Mouse (Mus musculus) hindbrain, embryonic 12.5 days (tissue): ENCODE data around the gene Pdzd2. TPM values are rescaled to one million over a fixed set of nuclear protein-coding genes. Genes with fewer than 3 reads are reported as not detected.

ENCODE experiments used
- ATAC-seq: fragments of 200-750 bp; cut with Nextera tagmentation; 2 replicates; pipeline ENCODE4 v1.8.0; 2017; ENCODE audit warnings: moderate TSS enrichment; ENCODE audit not compliant: low FRiP score
- H3K27ac ChIP-seq: fragments of 300-500 bp; sonication (generic); 2 replicates; pipeline ENCODE4 v1.5.1; 2016; ENCODE audit warnings: mild to moderate bottlenecking
- H3K27me3 ChIP-seq: fragments of 300-500 bp; sonication (generic); 2 replicates; pipeline ENCODE4 v1.6.1; 2016; ENCODE audit warnings: mild to moderate bottlenecking
- H3K36me3 ChIP-seq: fragments of 300-500 bp; sonication (generic); 2 replicates; pipeline ENCODE4 v1.6.1; 2016; ENCODE audit warnings: mild to moderate bottlenecking
- H3K4me1 ChIP-seq: fragments of 300-500 bp; sonication (generic); 2 replicates; pipeline ENCODE4 v1.6.1; 2016
- H3K4me2 ChIP-seq: fragments of 300-500 bp; sonication (generic); replicated peaks from 2 replicates; pipeline ENCODE4 v1.6.1; 2016; ENCODE audit warnings: mild to moderate bottlenecking
- H3K4me3 ChIP-seq: fragments of 300-500 bp; sonication (generic); 2 replicates; pipeline ENCODE4 v1.5.1; 2016; ENCODE audit warnings: mild to moderate bottlenecking
- H3K9ac ChIP-seq: fragments of 300-500 bp; sonication (generic); 2 replicates; pipeline ENCODE4 v1.6.1; 2016; ENCODE audit warnings: mild to moderate bottlenecking, moderate library complexity
- H3K9me3 ChIP-seq: fragments of 300-500 bp; sonication (generic); replicated peaks from 2 replicates; pipeline ENCODE4 v1.6.1; 2016; ENCODE audit warnings: mild to moderate bottlenecking
- WGBS: fragments of 180-500 bp; shearing (Covaris S2); methylation state at CpG from one replicate; pipeline ENCODE4 v1.1.7; 2016; 5-methylcytosine and 5-hydroxymethylcytosine counted together
- polyA plus RNA-seq: library from polyadenylated mRNA; unstranded; fragments of >200 nt; fragmentation: Nextera tagmentation; extraction: Ambion mirVana; gene quantifications from 2 replicates; pipeline ENCODE4 v1.2.1, GENCODE M21; 2016

Pdzd2 gene
- polyA plus RNA-seq, 1 experiment from 2014 or later: 8.7 TPM

GRCm38 (mm10) chr15:12427818-12428217 lies 311.9 kb downstream of the Pdzd2 start:
- Histone ChIP-seq H3K4me3 (no peak overlapping the region), H3K9ac (no peak overlapping the region), H3K27me3 (no peaks in the 10 kb centered on the region), H3K9me3 (no peaks in the 10 kb centered on the region), H3K4me2 (no peak overlapping the region), H3K27ac (no peak overlapping the region), H3K36me3 (no peaks in the 10 kb centered on the region), H3K4me1 (peaks cover 10% of the 10 kb centered on the region; the same call in 1 of the 2 replicates)
- ATAC-seq: no peak
- 73% methylated on average over 6 of the region's 6 CpGs for WGBS

- no peak overlapping the region for H3K4me3 ChIP-seq
- H3K9me3 ChIP-seq: no peaks in the 10 kb centered on the region
- no peaks in the 10 kb centered on the region for H3K27me3 ChIP-seq
- no peak overlapping the region for H3K4me2 ChIP-seq
- peaks cover 10% of the 10 kb centered on the region; the same call in 1 of the 2 replicates for H3K4me1 ChIP-seq
- ATAC-seq: no peak
- no peak overlapping the region for H3K9ac ChIP-seq
- H3K27ac ChIP-seq: no peak overlapping the region
- 86% methylated on average over 6 of the region's 6 CpGs for WGBS
- no peaks in the 10 kb centered on the region for H3K36me3 ChIP-seq
Measured at GRCm38 (mm10) chr15:12426342-12426741, 313.4 kb downstream of the Pdzd2 start.

- H3K4me1 ChIP-seq: peaks cover 7% of the 10 kb centered on the region; the same call in 1 of the 2 replicates
- H3K36me3 ChIP-seq: no peaks in the 10 kb centered on the region
- no peak overlapping the region for H3K4me2 ChIP-seq
- no peak for ATAC-seq
- no peak overlapping the region for H3K9ac ChIP-seq
- H3K27me3 ChIP-seq: no peaks in the 10 kb centered on the region
- WGBS: 51% methylated on average over 13 of the region's 13 CpGs
- H3K4me3 ChIP-seq: no peak overlapping the region
- H3K27ac ChIP-seq: no peak overlapping the region
- no peaks in the 10 kb centered on the region for H3K9me3 ChIP-seq
Measured at GRCm38 (mm10) chr15:12425049-12425627, 314.6 kb downstream of the Pdzd2 start.

- Histone ChIP-seq H3K9me3 (no peaks in the 10 kb centered on the region), H3K4me1 (peaks cover 5% of the 10 kb centered on the region; the same call in 1 of the 2 replicates), H3K27ac (no peak overlapping the region), H3K36me3 (no peaks in the 10 kb centered on the region), H3K4me3 (no peak overlapping the region), H3K27me3 (no peaks in the 10 kb centered on the region), H3K9ac (no peak overlapping the region), H3K4me2 (no peak overlapping the region)
- WGBS: 52% methylated on average over 5 of the region's 5 CpGs
- ATAC-seq: no peak
Measured at GRCm38 (mm10) chr15:12424187-12424586, 315.5 kb downstream of the Pdzd2 start.

- ATAC-seq: no peak
- WGBS: 95% methylated on average over 8 of the region's 8 CpGs
- no peaks in the 10 kb centered on the region for H3K9me3 ChIP-seq
Measured at GRCm38 (mm10) chr15:12420915-12421314, 318.8 kb downstream of the Pdzd2 start.

DNA sequence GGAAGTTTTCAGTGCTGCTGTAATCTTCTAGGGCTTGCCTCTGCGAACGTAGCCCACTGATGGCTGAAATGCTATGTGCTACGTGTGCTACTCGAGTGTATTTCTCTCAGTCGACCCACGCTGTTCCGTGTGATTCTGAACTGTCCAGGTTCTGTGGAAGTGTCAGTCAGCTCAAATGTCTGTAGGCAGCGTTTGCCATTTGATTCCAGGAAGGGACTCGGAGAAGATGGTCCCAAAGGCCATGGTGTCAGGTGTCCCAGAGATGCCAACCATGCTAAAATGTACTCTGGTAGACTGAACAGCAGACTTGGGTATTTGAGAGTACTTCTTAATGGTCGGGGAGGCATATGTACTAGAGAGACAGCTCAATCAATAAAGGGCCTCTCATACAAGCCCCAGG lies 319.3 kb downstream of the Pdzd2 start:
- H3K4me3 ChIP-seq: no peak overlapping the region
- H3K4me2 ChIP-seq: no peak overlapping the region
- H3K4me1 ChIP-seq: no peaks in the 10 kb centered on the region
- H3K9ac ChIP-seq: no peak overlapping the region
- H3K27ac ChIP-seq: no peak overlapping the region
- 88% methylated on average over 10 of the region's 10 CpGs for WGBS
- no peaks in the 10 kb centered on the region for H3K36me3 ChIP-seq
- H3K27me3 ChIP-seq: no peaks in the 10 kb centered on the region
- H3K9me3 ChIP-seq: no peaks in the 10 kb centered on the region
- no peak for ATAC-seq

More at GRCm38 (mm10) chr15:12420915-12421314, 318.8 kb downstream of the Pdzd2 start:
- Histone ChIP-seq H3K27me3 (no peaks in the 10 kb centered on the region), H3K4me3 (no peak overlapping the region), H3K4me1 (no peaks in the 10 kb centered on the region), H3K9ac (no peak overlapping the region), H3K36me3 (no peaks in the 10 kb centered on the region), H3K4me2 (no peak overlapping the region), H3K27ac (no peak overlapping the region)

- WGBS: 78% methylated on average over 7 of the region's 7 CpGs
- H3K9ac ChIP-seq: no peak overlapping the region
- no peak overlapping the region for H3K27ac ChIP-seq
- no peak for ATAC-seq
- H3K9me3 ChIP-seq: no peaks in the 10 kb centered on the region
- H3K27me3 ChIP-seq: no peaks in the 10 kb centered on the region
- no peaks in the 10 kb centered on the region for H3K4me1 ChIP-seq
- no peak overlapping the region for H3K4me2 ChIP-seq
- no peaks in the 10 kb centered on the region for H3K36me3 ChIP-seq
- no peak overlapping the region for H3K4me3 ChIP-seq
Measured at GRCm38 (mm10) chr15:12419446-12419845, 320.3 kb downstream of the Pdzd2 start.

DNA sequence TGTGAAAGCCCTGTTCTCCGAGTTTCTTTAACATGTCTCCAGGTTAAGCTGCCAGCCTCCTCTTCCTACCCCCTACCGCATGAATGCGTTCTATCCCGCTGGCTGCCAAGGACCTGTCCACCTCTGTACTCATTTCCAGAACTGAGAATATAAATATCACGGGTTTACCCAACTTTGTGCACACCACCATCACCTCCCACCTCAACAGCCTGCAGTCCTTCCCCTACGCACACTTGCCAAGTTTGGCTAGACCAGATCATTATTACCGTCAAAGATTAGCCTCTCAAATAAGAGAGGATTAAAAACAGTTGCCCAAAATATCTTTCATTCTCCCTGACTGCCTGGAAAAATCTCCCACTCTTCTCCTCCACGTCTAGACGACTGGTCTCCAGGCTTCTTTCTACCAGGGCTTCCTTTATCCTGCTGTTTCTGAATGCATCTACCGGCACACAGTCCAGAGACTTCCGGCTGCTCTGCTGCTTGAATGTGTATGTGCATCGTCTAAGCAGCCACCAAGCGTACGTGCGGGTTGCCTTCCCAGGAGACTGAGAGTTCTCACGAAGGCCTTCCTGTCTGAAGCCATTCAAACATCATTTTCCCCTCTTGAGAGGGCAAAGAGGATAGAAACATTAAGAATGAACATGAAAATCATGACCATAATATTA lies 324.1 kb downstream of the Pdzd2 start:
- no peak overlapping the region for H3K4me2 ChIP-seq
- H3K4me3 ChIP-seq: no peak overlapping the region
- WGBS: 86% methylated on average over 16 of the region's 16 CpGs
- no peaks in the 10 kb centered on the region for H3K9me3 ChIP-seq
- no peak for ATAC-seq
- H3K36me3 ChIP-seq: no peaks in the 10 kb centered on the region
- no peaks in the 10 kb centered on the region for H3K27me3 ChIP-seq
- no peak overlapping the region for H3K9ac ChIP-seq
- no peaks in the 10 kb centered on the region for H3K4me1 ChIP-seq
- H3K27ac ChIP-seq: no peak overlapping the region

DNA sequence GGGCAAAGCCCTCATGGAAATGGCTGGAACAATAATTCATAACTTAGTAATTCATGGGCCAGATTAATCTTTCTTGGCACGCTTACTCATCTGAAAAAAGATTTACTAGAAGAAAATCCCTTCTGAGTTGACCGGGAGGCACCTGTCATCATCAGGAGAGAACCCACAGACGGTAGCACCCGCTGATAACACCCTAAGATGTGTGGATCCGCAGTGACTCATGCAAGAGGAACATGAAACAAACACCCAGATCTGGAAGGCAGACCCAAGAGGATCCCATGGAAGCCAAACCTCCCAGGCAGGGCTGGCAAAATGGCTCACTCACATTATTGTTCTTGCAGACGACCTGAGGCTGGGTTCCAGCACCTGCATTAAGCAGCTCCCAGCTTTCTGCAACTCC lies 325.0 kb downstream of the Pdzd2 start:
- Histone ChIP-seq H3K27ac (no peak overlapping the region), H3K4me3 (no peak overlapping the region), H3K27me3 (no peaks in the 10 kb centered on the region), H3K9ac (no peak overlapping the region), H3K9me3 (no peaks in the 10 kb centered on the region), H3K4me2 (no peak overlapping the region), H3K4me1 (no peaks in the 10 kb centered on the region), H3K36me3 (no peaks in the 10 kb centered on the region)
- no peak for ATAC-seq
- WGBS: 84% methylated on average over 6 of the region's 6 CpGs

DNA sequence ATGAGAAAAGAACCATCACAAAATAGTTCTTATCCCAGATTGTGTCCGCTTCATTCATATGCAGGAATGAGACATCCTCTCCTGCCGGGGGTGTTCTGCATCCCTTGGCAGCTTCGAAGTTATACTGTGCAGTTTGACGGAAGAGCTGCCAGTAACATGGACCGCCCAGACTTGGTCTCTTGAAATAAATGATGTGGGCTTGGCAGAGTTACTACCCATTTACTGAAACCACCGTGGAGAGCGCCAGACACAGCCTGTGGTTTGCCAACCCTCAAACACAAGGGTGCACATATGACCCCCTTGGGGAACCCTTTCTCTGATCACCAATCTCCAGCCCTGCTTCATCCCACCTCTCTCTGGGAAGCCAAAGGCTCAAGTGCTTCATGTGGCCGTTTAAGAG lies 331.5 kb downstream of the Pdzd2 start:
- Histone ChIP-seq H3K9ac (no peak overlapping the region), H3K27me3 (no peaks in the 10 kb centered on the region), H3K4me3 (no peak overlapping the region), H3K4me2 (no peak overlapping the region), H3K36me3 (no peaks in the 10 kb centered on the region), H3K27ac (no peak overlapping the region), H3K4me1 (no peaks in the 10 kb centered on the region), H3K9me3 (no peaks in the 10 kb centered on the region)
- 87% methylated on average over 8 of the region's 8 CpGs for WGBS
- ATAC-seq: no peak

GRCm38 (mm10) chr15:12405592-12405991 lies 334.1 kb downstream of the Pdzd2 start:
- Histone ChIP-seq H3K27me3 (no peaks in the 10 kb centered on the region), H3K36me3 (no peaks in the 10 kb centered on the region), H3K4me2 (no peak overlapping the region), H3K9ac (no peak overlapping the region), H3K9me3 (no peaks in the 10 kb centered on the region), H3K4me3 (no peak overlapping the region), H3K4me1 (no peaks in the 10 kb centered on the region), H3K27ac (no peak overlapping the region)
- WGBS: 93% methylated on average over 5 of the region's 5 CpGs
- no peak for ATAC-seq

DNA sequence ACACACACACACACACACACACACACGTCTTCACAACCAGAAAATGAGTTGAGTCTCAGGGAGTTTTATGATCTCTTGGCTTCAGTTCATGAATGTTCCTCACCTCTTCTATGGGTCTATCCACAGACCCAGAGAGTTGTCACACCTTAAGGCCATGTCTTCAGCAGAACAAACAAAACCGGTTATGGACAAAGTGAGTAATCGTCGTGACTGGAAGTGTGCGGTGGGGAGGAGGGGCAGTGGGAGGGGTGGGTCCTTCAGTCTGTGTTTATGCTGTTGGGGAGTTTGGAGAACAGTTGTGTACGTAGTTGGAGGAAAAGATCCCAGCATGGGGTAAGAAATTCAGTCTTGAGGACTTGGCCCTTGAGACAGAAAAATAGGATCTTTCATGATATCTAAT lies 342.7 kb downstream of the Pdzd2 start:
- 86% methylated on average over 6 of the region's 6 CpGs for WGBS
- no peaks in the 10 kb centered on the region for H3K27me3 ChIP-seq
- no peaks in the 10 kb centered on the region for H3K9me3 ChIP-seq
- H3K27ac ChIP-seq: no peak overlapping the region
- no peak overlapping the region for H3K4me3 ChIP-seq
- H3K36me3 ChIP-seq: no peaks in the 10 kb centered on the region
- no peak overlapping the region for H3K4me2 ChIP-seq
- H3K9ac ChIP-seq: no peak overlapping the region
- no peak for ATAC-seq
- no peaks in the 10 kb centered on the region for H3K4me1 ChIP-seq

- Histone ChIP-seq H3K27me3 (no peaks in the 10 kb centered on the region), H3K4me1 (no peaks in the 10 kb centered on the region; the same call in 1 of the 2 replicates), H3K9ac (no peak overlapping the region), H3K4me2 (no peak overlapping the region), H3K36me3 (no peaks in the 10 kb centered on the region), H3K4me3 (no peak overlapping the region), H3K9me3 (no peaks in the 10 kb centered on the region), H3K27ac (no peak overlapping the region)
- WGBS: 90% methylated on average over 10 of the region's 10 CpGs
- no peak for ATAC-seq
Measured at GRCm38 (mm10) chr15:12394758-12395157, 345.0 kb downstream of the Pdzd2 start.
